Mouse (Mus musculus) limb, embryonic 15.5 days (tissue): ENCODE measurements around the gene Pak6. TPM values are rescaled to one million over a fixed set of nuclear protein-coding genes. Genes with fewer than 3 reads are reported as not detected.
"Not testable (repeated sequence)": the region's sequence is repeated elsewhere in the genome, so short reads cannot be mapped to it uniquely, and the experiment has no call there.

Source experiments
- ATAC-seq: fragments of 200-750 bp; cut with Nextera tagmentation; 2 replicates; pipeline ENCODE4 v1.8.0; 2017; ENCODE audit warnings: low read depth, moderate TSS enrichment; ENCODE audit not compliant: insufficient number of reproducible peaks, low FRiP score, low TSS enrichment
- H3K27ac ChIP-seq: fragments of 300-500 bp; sonication (generic); 2 replicates; pipeline ENCODE4 v1.5.1; 2015; ENCODE audit warnings: moderate library complexity, mild to moderate bottlenecking, inconsistent platforms
- H3K27me3 ChIP-seq: fragments of 300-500 bp; sonication (generic); 2 replicates; pipeline ENCODE4 v1.6.1; 2015; ENCODE audit warnings: inconsistent platforms
- H3K36me3 ChIP-seq: fragments of 300-500 bp; sonication (generic); 2 replicates; pipeline ENCODE4 v1.6.1; 2015; ENCODE audit warnings: inconsistent platforms
- H3K4me1 ChIP-seq: fragments of 300-500 bp; sonication (generic); 2 replicates; pipeline ENCODE4 v1.6.1; 2015; ENCODE audit warnings: inconsistent platforms
- H3K4me2 ChIP-seq: fragments of 300-500 bp; sonication (generic); 2 replicates; pipeline ENCODE4 v1.6.1; 2015; ENCODE audit warnings: mild to moderate bottlenecking, inconsistent platforms
- H3K4me3 ChIP-seq: fragments of 300-500 bp; sonication (generic); 2 replicates; pipeline ENCODE4 v1.5.1; 2015; ENCODE audit warnings: mild to moderate bottlenecking, inconsistent platforms
- H3K9ac ChIP-seq: fragments of 300-500 bp; sonication (generic); 2 replicates; pipeline ENCODE4 v1.6.1; 2015; ENCODE audit warnings: inconsistent platforms
- H3K9me3 ChIP-seq: fragments of 300-500 bp; sonication (generic); 2 replicates; pipeline ENCODE4 v1.6.1; 2016; ENCODE audit warnings: inconsistent platforms
- WGBS: fragments of 180-500 bp; shearing (Covaris S2); methylation state at CpG from one replicate; pipeline ENCODE4 v1.1.7; 2015; 5-methylcytosine and 5-hydroxymethylcytosine counted together
- polyA plus RNA-seq: library from polyadenylated mRNA; unstranded; fragments of >200 nt; fragmentation: Nextera tagmentation; extraction: Ambion mirVana; gene quantifications from 2 replicates; pipeline ENCODE4 v1.2.1, GENCODE M21; 2015

Gene Pak6
- polyA plus RNA-seq, 1 experiment from 2014 or later = 8.6 TPM

DNA sequence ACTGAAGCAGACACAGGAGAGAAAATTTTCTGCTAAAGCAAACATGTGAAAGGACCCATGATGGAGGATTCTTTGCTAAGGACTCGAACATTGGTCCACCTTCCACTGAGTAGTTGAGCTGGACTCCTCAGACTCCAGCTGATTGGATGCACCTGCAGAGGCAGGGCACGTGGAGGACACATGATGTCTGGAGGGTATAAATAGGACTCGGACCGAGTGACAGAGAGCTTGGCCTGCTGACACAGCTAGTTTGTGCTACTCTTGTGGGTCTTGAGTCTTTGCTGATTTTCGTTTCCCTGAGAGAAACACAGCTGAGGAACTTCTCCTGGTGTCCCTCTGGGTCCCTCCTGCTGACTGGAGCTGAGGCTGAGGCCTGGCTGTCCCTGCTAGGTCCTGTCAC, 16.4 kb upstream of the Pak6 start:
- Histone ChIP-seq H3K4me1 (no peaks in the 10 kb centered on the region), H3K36me3 (peaks cover 31% of the 10 kb centered on the region), H3K27me3 (no peaks in the 10 kb centered on the region), H3K4me3 (no peak overlapping the region), H3K27ac (no peak overlapping the region), H3K9ac (no peak overlapping the region), H3K4me2 (no peak overlapping the region), H3K9me3 (no peaks in the 10 kb centered on the region)
- no peak for ATAC-seq
- WGBS = 83% methylated on average over 5 of the region's 5 CpGs

DNA sequence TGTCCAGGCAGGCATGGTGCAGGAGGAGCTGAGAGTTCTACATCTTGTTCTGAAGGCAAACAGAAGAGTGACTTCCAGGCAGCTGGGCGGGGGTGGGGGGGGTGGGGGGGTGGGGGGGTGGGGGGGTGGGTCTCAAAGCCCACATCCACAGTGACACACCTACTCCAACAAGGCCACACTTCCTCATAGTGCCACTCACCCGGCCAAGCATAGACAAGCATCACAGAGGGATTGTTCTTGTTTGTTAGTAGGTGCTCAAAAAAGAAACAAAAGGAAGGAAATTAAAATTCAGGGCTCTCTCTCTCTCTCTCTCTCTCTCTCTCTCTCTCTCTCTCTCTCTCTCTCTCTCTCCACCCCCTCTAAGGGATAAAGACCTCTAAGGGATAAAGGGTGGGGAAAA, 12.4 kb upstream of the Pak6 start:
- 67% methylated on average over 2 of the region's 2 CpGs for WGBS
- H3K4me3 ChIP-seq, H3K27me3 ChIP-seq, H3K9me3 ChIP-seq, H3K27ac ChIP-seq, H3K36me3 ChIP-seq, H3K9ac ChIP-seq, ATAC-seq, H3K4me1 ChIP-seq, H3K4me2 ChIP-seq: not testable (repeated sequence)

DNA sequence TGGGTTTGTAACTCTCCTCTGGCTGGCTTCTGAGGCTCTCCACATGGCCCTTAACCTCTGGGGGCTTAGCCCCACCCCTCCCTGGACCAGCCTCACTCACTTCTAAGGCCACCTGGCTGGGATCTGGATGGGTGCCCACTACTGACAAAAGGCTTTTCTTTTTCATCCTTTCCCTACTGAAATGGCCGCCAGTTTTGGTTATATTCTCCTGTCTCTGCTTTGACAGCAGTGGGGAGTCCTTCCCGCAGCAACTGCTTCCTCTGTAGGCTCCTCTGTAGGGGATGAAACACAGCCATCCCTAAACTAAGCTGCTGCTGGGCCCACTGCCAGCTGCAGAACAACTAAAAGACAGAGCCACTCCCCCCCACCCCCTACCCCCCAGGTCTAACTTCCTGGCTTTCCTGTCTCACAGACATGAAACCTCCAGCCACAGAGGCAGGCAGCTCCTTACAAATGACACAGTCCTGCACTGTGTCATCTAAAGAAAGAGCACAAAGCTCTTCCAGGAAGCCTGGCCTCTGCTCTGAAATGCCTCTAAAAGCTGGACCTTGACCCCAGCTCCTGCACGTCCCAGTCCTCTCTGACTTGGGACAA, 6.3 kb upstream of the Pak6 start:
- no peak for ATAC-seq
- H3K27me3 ChIP-seq = no peaks in the 10 kb centered on the region
- no peaks in the 10 kb centered on the region for H3K9me3 ChIP-seq
- no peak overlapping the region for H3K27ac ChIP-seq
- H3K9ac ChIP-seq = no peak overlapping the region
- 26% methylated on average over 3 of the region's 3 CpGs for WGBS
- no peaks in the 10 kb centered on the region for H3K36me3 ChIP-seq
- no peak overlapping the region for H3K4me2 ChIP-seq
- H3K4me1 ChIP-seq = peaks cover 23% of the 10 kb centered on the region
- H3K4me3 ChIP-seq = no peak overlapping the region

DNA sequence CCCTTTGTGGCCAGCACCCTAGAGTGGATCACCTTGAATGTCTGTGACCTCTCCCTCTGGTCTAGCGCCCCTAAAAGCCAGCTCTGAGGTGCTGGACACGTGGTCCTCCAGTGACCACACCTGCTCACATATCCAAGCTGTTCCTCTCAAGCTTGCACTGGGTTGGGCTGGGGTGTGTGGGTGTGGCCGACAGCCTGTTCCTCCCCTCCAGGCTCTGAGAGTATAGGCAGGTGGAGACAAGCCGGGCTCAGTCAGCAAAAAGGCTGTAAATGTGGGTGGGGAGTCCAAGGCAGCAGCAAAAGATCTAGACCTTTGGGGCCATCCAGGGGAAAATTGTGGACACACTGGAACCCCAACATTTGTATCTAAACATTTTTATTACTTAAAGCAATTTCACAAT, 4.6 kb upstream of the Pak6 start:
- H3K36me3 ChIP-seq = no peaks in the 10 kb centered on the region
- no peak overlapping the region for H3K4me3 ChIP-seq
- no peak overlapping the region for H3K9ac ChIP-seq
- peaks cover 33% of the 10 kb centered on the region for H3K4me1 ChIP-seq
- H3K9me3 ChIP-seq = no peaks in the 10 kb centered on the region
- H3K4me2 ChIP-seq = no peak overlapping the region
- WGBS = 17% methylated on average over 4 of the region's 4 CpGs
- H3K27me3 ChIP-seq = peaks cover 3% of the 10 kb centered on the region; the same call in 1 of the 2 replicates
- ATAC-seq = no peak
- H3K27ac ChIP-seq = no peak overlapping the region

DNA sequence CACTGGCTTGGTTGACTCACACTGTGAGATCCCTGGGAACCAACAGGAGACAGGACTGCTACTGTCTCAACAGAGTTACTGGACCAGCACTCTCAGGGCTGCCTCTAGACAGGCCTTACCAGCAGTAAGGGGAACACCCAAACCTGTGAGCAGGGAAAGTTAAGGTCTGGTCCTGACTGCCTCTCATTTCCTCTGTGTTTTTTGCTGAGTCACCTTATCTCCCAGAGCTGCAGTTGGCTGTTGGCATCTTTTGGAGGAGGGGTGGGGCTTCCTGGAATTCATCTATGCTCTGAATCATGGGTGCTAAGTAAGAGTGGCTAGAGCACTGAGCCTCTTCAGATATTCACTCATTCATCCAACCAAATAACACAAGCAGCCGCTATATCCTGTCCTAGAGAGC, 4.0 kb upstream of the Pak6 start:
- 0 out of 2 replicates have a peak, but pooled peaks have one; percentile 16 for ATAC-seq
- peaks cover 4% of the 10 kb centered on the region; the same call in 1 of the 2 replicates for H3K27me3 ChIP-seq
- no peaks in the 10 kb centered on the region for H3K9me3 ChIP-seq
- peak overlapping the region; percentile 69 for H3K27ac ChIP-seq
- H3K4me1 ChIP-seq = peaks cover 39% of the 10 kb centered on the region
- no peak overlapping the region for H3K9ac ChIP-seq
- no peak overlapping the region for H3K4me2 ChIP-seq
- no peaks in the 10 kb centered on the region for H3K36me3 ChIP-seq
- H3K4me3 ChIP-seq = no peak overlapping the region
- 50% methylated on average over 1 of the region's 1 CpGs for WGBS

GRCm38 (mm10) chr2:118659493-118659892, 3.6 kb upstream of the Pak6 start:
- H3K27ac ChIP-seq = no peak overlapping the region
- no peak overlapping the region for H3K9ac ChIP-seq
- H3K4me2 ChIP-seq = peak overlapping the region; percentile 53; the same call in 1 of the 2 replicates
- H3K27me3 ChIP-seq = peaks cover 8% of the 10 kb centered on the region; the same call in 1 of the 2 replicates
- 81% methylated on average over 12 of the region's 12 CpGs for WGBS
- no peaks in the 10 kb centered on the region for H3K9me3 ChIP-seq
- H3K4me1 ChIP-seq = peaks cover 40% of the 10 kb centered on the region
- peak overlapping the region; percentile 39 for H3K4me3 ChIP-seq
- H3K36me3 ChIP-seq = no peaks in the 10 kb centered on the region
- ATAC-seq = no peak

- Histone ChIP-seq H3K27ac (no peak overlapping the region), H3K4me2 (peak overlapping the region; percentile 53), H3K9ac (peak overlapping the region; percentile 11; the same call in 1 of the 2 replicates), H3K4me1 (peaks cover 42% of the 10 kb centered on the region), H3K27me3 (peaks cover 8% of the 10 kb centered on the region; the same call in 1 of the 2 replicates), H3K9me3 (no peaks in the 10 kb centered on the region), H3K36me3 (no peaks in the 10 kb centered on the region), H3K4me3 (peak overlapping the region; percentile 39)
- ATAC-seq = no peak
- WGBS = 4% methylated on average over 4 of the region's 4 CpGs
Measured at GRCm38 (mm10) chr2:118659998-118660452, 3.1 kb upstream of the Pak6 start.

GRCm38 (mm10) chr2:118661891-118662290, 1.2 kb upstream of the Pak6 start:
- Histone ChIP-seq H3K36me3 (no peaks in the 10 kb centered on the region), H3K27me3 (peaks cover 8% of the 10 kb centered on the region; the same call in 1 of the 2 replicates), H3K4me2 (no peak overlapping the region), H3K27ac (no peak overlapping the region), H3K4me1 (peaks cover 35% of the 10 kb centered on the region), H3K9me3 (no peaks in the 10 kb centered on the region), H3K4me3 (no peak overlapping the region), H3K9ac (no peak overlapping the region)
- no peak for ATAC-seq
- 73% methylated on average over 9 of the region's 9 CpGs for WGBS

DNA sequence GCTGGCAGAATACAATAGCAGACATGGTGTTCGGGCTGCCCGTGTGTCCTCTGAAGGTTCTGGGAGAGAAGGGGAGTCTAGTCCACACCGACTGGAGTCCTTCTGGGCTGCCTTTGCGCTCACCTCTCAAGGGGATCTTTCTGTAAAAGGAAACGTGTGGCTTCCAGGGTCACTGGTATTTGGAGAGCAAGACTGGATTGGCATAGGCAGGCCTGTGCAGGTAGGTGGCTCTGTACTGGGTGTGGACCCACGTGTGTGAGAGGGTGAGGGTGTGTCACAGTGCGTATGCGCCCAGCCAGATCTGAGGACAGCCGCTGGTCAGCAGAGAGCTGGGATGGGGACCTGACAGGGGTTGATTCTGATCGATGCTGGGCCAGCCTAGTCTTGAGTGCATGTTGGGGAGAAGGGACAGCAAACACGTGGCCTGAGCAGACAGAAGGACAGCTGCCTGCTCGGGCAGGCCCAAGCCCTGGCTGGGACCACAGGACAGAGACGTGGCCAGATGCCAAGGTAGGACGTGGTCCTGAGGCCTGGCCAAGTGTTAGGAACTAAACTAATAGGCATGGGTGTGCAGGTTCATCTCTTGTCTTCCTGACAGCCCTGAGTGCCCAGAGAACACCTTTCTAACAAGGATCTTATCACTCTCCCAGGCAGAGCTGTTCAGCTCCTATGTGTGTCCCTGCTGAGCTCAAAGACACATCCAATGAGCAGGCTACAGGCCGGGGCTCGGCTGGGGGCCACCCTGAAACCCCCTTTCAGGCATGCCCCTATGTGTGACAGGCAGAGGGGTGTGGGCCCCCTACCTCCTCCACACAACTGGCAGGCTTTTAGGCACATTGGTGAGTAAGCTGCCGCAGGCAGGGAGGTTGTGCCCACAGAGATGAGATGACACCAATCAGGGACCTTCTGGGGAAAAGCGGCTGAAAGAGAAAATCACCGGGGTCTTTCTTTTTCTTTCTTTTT, 982 bp downstream of the Pak6 start:
- H3K27me3 ChIP-seq = peaks cover 8% of the 10 kb centered on the region; the same call in 1 of the 2 replicates
- 43% methylated on average over 19 of the region's 19 CpGs for WGBS
- H3K36me3 ChIP-seq = no peaks in the 10 kb centered on the region
- no peak overlapping the region for H3K9ac ChIP-seq
- peaks cover 33% of the 10 kb centered on the region for H3K4me1 ChIP-seq
- peak overlapping the region; percentile 28; the same call in 1 of the 2 replicates for H3K27ac ChIP-seq
- peak overlapping the region; percentile 41 for H3K4me3 ChIP-seq
- H3K9me3 ChIP-seq = no peaks in the 10 kb centered on the region
- no peak; the same call in 1 of the 2 replicates for ATAC-seq
- peak overlapping the region; percentile 87 for H3K4me2 ChIP-seq

- H3K27ac ChIP-seq = no peak overlapping the region
- H3K27me3 ChIP-seq = peaks cover 8% of the 10 kb centered on the region; the same call in 1 of the 2 replicates
- H3K4me2 ChIP-seq = no peak overlapping the region
- no peak overlapping the region for H3K9ac ChIP-seq
- no peak for ATAC-seq
- no peak overlapping the region for H3K4me3 ChIP-seq
- H3K4me1 ChIP-seq = peaks cover 35% of the 10 kb centered on the region
- H3K36me3 ChIP-seq = no peaks in the 10 kb centered on the region
- no peaks in the 10 kb centered on the region for H3K9me3 ChIP-seq
- WGBS = 63% methylated on average over 3 of the region's 3 CpGs
Measured at GRCm38 (mm10) chr2:118664975-118665516, 1.9 kb downstream of the Pak6 start.

GRCm38 (mm10) chr2:118665616-118666015, 2.5 kb downstream of the Pak6 start:
- H3K9me3 ChIP-seq = no peaks in the 10 kb centered on the region
- peaks cover 35% of the 10 kb centered on the region for H3K4me1 ChIP-seq
- H3K27ac ChIP-seq = no peak overlapping the region
- H3K9ac ChIP-seq = no peak overlapping the region
- peaks cover 8% of the 10 kb centered on the region; the same call in 1 of the 2 replicates for H3K27me3 ChIP-seq
- ATAC-seq = no peak
- no peak overlapping the region for H3K4me2 ChIP-seq
- no peaks in the 10 kb centered on the region for H3K36me3 ChIP-seq
- no peak overlapping the region for H3K4me3 ChIP-seq
- 79% methylated on average over 4 of the region's 4 CpGs for WGBS
